Mouse (Mus musculus): ENCODE data around the gene 1700012B07Rik.

1700012B07Rik gene

DNA sequence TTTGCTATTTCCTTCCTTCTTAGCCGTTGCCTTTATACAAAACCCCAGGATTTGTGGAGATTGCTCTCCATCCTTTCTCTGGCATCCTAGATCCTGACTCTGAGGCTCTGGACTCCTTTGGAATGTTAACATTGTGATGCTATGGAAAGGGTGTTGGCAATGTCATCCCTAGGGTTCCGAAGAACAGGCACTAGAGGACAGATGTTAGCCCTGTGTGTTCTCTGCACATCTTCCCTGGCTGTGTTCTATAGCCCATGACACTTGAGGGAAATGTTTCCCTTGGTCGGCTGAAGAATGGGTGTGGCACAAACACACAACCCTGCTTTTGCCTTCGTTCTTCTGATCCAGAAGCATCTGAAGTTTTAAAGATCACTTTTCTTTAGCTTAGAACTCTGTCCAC is at the start of gene 1700012B07Rik:
1700012B07Rik (minus strand) TSS at position 101 of the 400 bp plus-strand sequence.
- no peak for DNase-seq (ENCODE audit: extremely low read depth, low read depth, low spot score)

- DNase-seq (ENCODE audit: extremely low read depth, low read depth, low spot score), result no peak
These were observed 48.9 kb upstream of the 1700012B07Rik start for GRCm38 (mm10) chr11:109876767-109877166.

DNA sequence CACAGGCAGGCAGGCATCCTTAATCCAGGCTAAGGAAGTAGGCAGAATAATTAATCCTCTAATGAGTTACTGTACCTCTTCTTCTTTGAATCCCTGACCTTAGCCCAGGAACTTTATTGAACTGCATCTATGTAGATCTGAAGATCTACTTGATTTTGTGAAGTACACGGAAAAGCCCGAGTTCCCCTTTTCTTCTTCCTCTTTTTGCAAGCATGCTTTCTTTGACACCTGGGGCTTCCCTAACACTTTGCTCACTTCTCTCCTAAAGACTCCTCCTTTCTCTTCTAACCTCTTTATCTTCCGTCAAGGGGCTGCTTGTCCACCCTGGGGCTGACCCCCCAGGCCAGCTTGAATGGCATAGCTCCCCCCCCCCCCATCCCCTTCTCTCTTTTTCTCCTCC is 48.0 kb upstream of the 1700012B07Rik start:
- DNase-seq (ENCODE audit: extremely low read depth, low read depth, low spot score), result no peak

DNA sequence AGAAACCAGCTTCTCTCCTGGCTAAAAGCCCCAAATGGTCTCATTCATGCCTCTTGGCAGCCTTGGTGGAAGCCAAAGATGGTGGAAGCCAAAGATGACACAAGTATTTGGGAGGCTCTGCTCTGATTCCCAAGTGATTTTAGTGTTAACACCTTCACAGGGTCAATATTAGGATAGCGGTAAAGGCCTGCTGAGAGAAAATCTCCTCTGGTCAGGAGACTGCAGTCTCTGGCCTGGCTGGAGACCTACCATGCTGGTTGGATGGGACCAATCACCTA is 47.6 kb upstream of the 1700012B07Rik start:
- DNase-seq (ENCODE audit: extremely low read depth, low read depth, low spot score), result no peak

DNA sequence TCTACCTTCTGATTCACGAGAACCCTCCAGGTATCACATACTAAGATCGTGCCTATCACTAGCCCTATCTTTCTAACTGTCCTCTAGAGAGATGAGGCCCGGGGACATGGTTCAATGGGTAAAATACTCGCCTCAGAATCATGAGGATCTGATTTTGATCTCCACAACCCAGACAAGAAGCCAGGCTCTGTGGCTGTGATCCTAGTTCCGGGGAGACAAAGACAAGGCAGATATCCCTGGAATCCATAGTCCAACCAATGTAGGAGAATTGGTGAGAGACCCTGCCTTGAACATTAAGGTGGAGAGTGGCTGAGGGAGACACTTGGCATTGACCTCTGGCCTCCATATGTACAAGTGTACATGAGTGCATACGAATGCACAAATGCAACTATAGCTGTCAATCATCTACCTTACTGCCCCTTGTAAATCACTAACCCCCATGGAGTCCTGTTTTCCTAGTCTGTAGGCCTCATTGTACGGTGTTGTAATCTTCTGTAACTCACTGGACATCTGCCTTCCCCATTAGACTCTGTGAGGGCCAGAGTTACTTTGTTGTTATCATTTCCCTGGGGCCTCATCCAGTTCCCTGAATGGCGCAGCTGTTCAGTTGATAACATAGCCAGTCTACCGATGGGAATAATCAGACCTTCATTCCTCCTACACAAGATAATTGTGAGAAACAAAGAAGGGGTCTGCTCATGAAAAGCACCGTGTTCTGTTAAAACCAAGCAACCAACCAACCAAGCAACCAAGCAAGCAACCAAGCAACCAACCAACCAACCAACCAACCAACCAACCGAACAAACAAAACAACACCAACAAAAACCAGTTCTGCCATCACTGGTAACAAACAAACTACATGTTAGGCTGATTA is 47.0 kb upstream of the 1700012B07Rik start:
- DNase-seq (ENCODE audit: extremely low read depth, low read depth, low spot score), result no peak

DNA sequence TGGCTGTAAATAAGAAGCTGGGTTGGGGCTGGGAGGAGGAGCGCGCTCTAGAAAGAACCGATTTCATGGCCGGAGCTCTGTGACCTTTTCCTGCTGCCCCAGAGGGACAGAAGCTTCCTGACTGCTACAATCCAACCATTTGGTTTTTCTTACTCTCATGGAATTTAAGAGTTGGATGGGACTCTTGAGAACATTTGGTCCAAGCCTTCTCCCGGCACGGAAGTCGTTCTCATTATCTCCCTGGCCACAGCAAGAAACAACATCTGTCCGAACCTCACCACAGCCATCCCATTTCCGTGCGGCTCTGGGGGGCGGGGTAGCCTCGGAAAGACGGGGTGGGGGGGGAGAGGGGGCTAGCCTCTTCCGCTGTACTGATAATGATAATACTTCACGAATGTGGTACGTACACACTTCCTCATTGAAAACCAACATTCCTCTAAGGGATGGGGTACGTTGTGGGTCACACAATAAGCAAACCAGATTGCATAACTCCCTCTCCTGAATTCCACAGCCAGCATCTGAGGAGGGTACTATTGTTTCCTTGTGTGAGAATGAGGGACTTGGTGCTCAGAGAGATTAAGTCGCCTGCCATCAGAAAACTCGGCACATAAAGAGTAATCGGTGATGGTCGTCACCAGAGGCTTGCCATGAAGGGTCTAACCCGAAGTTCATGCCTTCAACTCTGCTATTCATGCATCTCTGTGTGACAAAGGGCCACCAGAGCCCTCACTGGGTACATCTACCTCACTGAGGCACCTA is 46.2 kb upstream of the 1700012B07Rik start:
- DNase-seq (ENCODE audit: extremely low read depth, low read depth, low spot score), result no peak

DNA sequence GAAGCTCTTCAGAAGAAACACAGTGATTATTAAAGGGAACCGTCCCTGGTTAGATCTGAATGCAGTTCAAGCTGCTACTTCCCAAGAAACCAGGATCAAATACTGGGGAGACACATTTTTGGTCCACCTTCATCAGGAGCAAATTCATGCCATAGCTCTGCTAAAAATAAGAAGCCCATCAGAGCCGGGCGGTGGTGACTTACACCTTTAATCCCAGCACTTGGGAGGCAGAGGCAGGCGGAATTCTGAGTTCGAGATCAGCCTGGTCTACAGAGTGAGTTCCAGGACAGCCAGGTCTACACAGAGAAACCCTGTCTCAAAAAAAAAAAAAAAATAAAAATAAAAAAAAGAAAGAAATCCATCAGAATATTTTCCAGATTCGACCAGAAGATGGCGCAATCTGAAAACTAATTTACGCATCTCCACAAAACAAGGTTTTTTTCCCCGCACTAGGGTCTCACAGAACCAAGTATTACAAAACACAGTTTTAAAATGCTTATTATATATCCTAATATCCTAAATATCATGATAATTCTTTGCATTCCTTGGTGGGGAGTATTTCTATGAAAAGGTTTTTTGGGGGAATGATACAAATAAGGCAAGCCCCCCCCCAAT is 45.4 kb upstream of the 1700012B07Rik start:
- no peak for DNase-seq (ENCODE audit: extremely low read depth, low read depth, low spot score)

- DNase-seq (ENCODE audit: extremely low read depth, low read depth, low spot score), result no peak
These were observed 44.8 kb upstream of the 1700012B07Rik start for GRCm38 (mm10) chr11:109872674-109873073.

DNA sequence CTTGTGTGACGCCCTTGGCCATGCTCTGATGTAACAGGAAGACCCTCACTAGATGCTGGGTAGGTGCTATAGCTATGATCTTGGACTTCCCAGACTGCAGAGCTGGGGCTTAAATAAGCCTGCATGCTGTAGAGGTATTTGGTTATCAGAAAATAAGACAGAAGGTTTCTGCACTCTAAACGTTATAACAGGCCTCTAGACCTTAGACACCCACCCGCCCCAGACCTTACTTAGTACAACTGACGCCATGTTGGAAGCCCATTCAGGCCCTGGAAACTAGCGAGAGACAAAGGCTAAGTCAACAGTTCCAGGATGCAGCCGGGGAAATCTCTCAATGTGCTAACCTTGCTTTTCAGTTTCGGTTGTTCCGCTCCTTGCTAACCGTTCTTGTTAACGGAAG is 44.2 kb upstream of the 1700012B07Rik start:
- no peak for DNase-seq (ENCODE audit: extremely low read depth, low read depth, low spot score)

GRCm38 (mm10) chr11:109867861-109868260 is 40.0 kb upstream of the 1700012B07Rik start:
- no peak for DNase-seq (ENCODE audit: extremely low read depth, low read depth, low spot score)

- no peak for DNase-seq (ENCODE audit: extremely low read depth, low read depth, low spot score)
These were observed 38.8 kb upstream of the 1700012B07Rik start for GRCm38 (mm10) chr11:109866537-109867160.

GRCm38 (mm10) chr11:109865526-109865925 is 37.7 kb upstream of the 1700012B07Rik start:
- DNase-seq (ENCODE audit: extremely low read depth, low read depth, low spot score), result no peak

DNA sequence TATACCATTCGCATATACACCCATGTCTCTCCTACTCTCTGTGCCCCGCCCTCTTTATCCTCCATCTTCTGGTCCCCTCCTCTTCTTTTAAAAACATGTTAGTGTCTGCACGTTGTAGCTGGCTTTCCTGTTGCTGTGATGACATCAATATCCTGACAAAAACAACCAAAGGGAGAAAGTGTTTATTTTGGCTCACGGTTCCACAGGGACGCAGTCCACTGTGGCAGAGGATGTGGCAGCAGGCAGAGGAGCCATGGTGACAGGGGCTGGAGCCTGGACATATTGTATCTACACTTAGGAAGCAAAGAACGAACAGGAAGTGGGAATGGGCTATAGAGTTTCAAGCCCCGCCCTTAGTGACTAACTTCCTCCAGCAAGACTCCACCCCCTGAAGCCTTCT is 36.1 kb upstream of the 1700012B07Rik start:
- no peak for DNase-seq (ENCODE audit: extremely low read depth, low read depth, low spot score)

DNA sequence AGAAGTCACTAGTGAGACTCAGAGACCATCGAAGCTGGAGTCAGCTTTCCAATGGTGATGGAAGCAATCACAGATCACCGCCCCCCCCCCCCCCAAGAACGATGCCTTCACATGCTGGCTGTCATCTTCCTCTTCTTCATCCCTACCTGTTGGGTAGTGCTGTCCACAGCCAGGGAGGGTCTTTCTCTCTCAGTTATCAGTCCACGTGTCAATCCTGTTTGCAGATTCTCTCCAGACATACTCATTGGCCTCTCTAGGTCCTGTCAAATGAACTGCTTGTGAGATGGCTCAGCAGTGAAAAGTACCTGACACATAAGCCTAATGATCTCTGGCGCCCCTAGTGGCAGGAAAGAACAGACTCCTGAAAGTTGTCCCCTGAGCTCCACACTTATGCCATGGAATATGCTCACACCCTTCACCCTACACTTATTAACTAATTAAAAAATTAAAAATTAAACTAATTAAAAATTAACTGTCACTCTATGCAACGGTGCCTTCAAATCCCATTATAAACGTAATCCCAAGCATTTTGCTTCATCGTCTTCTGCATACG is 35.4 kb upstream of the 1700012B07Rik start:
- DNase-seq (ENCODE audit: extremely low read depth, low read depth, low spot score), result no peak

DNA sequence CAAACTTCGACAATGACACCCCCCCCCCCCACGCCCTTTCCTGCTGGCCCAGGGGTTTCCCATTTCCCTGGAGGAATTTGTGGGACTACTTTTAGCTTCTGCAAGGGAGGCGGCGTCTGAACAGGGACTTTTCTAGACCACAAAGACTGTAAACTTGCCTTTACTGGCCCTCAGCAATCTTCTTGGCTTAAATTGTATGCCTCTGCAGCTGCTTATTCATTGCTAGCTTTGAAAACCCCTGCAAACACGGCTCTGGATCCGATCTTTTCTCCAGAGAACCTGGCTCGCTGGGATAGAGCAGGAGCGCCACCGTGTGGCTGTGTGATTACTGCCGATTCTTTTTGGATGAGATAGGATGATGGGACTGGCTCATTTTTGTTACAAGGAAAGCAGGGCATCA is 32.7 kb upstream of the 1700012B07Rik start:
- no peak for DNase-seq (ENCODE audit: extremely low read depth, low read depth, low spot score)

- DNase-seq (ENCODE audit: extremely low read depth, low read depth, low spot score), result no peak
These were observed 32.2 kb upstream of the 1700012B07Rik start for GRCm38 (mm10) chr11:109859939-109860469.

DNA sequence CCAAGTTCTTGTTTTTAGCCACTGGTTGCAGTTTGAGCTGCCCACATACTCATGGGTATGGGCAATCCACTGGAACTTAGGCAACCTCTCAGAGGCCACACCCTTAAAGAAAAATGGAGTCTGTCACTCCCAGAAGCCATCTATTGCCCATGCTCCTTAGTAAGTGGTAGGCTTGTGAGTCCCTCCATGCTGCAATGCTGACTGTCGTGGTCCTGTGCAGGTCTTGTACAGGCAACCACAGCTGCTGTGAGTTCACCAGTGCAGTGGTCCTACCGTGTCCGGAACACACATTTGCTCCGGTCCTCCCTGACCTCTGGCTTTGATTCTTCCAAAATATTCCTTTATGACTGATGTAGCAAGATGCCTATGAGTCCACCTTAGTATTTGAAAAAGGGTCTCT is 31.6 kb upstream of the 1700012B07Rik start:
- DNase-seq (ENCODE audit: extremely low read depth, low read depth, low spot score), result no peak

DNA sequence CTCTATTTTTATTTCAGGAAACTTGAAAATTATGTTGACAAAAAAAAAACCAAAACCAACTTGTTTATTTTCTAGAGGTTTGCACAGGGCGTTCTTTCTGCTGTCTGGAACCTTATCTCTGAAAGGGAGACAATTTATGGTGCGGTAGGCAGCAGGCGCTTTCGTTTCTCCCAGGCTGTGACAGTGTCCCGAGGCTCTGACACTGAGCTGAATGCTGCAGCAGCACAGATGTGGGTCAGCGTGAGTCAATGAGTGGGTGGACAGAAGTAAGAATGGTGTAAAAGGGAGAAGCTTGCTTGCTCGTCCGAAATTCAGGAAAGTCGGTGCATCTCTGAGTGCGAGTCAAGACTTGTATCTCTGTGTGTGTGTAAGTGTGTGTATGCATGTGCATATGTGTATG is 29.2 kb upstream of the 1700012B07Rik start:
- DNase-seq (ENCODE audit: extremely low read depth, low read depth, low spot score), result no peak

DNA sequence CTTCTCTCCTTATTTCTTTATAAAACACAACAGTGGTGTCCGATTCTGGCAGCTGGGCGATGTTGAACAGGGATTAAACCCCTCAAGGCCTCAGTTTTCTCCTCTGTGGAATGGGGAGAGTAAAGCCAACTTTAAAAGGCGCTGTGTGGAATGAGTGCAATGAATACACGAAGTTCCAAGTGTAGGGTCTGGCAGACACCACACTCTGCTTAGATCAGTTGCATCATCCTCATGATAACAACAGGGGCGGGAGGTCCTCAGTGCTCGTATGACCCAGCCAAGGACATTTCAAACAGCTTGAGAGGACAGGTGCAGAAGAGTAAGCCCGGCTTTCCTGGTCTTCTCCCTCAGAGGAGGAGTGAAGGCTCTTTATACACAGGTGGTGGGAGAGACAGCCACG is 26.2 kb upstream of the 1700012B07Rik start:
- DNase-seq (ENCODE audit: extremely low read depth, low read depth, low spot score), result no peak

DNA sequence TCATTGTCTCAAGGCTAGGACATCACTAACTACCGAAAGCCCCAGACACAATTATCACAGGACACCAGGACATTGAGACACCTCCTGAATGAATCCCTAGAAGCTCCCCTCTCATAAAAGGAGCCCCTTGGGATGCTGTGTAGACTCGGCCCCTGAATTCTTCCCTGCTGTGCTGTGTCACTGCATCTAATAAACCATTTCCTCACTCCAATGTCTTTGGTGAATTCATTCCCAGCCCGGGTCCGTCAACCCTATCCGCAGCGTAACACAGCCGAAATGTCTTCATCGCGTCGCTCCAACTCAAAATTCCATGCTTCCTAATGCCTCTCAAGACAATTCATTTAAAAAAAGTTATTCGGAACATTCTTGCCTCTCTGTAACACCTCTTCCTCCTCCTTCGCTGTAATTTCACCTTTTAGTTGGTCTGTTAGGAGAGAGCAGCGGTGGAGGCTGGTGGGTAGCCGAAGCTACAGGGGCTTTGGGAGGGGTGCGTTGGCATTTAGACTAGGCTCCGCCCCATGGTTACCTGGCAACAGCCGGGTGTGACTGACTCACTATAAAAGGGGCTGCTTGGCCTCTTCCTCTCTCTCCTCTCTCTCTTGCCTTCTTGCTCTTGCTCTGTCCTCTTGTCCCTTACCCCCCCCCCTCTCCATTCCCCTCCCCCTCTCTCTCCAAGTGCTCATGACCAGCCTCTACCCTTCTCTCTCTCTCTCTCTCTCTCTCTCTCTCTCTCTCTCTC is 25.6 kb upstream of the 1700012B07Rik start:
- DNase-seq (ENCODE audit: extremely low read depth, low read depth, low spot score), result no peak
